Mouse (Mus musculus): ENCODE measurements around the gene Gm10358. TPM values are rescaled to one million over a fixed set of nuclear protein-coding genes. Genes with fewer than 3 reads are reported as not detected.

The Gm10358 gene
- not detected for polyA plus RNA-seq (2017; shearing (Covaris generic))

DNA sequence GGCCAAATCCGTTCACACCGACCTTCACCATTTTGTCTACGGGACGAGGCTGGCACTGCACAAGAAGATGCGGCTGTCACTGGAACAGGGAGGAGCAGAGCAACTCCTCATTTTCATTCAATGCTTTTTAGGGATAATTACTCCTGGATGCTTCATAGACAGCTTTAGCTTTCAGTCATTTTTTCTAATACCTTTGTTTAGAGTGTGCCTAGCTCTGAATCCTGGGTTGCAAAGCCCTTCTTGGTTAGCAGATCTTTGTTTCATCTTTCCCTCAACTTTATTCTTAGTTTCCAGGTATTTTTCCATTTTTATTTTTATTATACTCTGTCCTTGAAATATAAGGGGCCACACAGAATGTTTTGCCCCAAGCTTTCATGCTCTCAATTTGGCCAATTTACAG, at the start of gene Gm10358:
Gene Gm10358 (minus strand): TSS at position 101 of the 400 bp plus-strand sequence.

DNA sequence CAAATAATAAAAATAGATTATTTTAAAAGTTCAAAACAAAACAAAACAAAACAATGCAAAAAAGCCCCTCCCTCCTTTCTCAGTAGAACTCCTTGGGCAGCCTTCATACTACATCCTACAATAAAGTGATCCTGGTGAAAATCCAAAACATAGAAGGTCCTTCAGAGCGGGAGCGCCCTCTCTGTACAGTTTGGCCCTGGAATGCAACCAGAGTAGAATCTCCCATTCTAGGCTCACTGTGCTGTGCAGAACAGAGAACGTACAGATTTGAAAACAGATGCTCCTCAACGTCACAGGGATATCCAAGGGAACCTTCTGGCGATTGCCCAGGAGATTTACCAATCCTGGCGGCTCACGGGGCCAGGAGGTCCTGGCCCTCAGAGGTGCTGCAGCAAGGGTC, 42.0 kb upstream of the Gm10358 start, which contains the start of gene Iqcm:
Gene Iqcm (plus strand): TSS at position 301 of the 400 bp plus-strand sequence.

Other genes with a start within 250 kb of the Gm10358 start
- gene Rasd2, start 192.6 kb downstream of the Gm10358 start, polyA plus RNA-seq (2017; shearing (Covaris generic)): not detected
- not detected for gene Iqcm, start 42.1 kb upstream of the Gm10358 start, polyA plus RNA-seq (2017; shearing (Covaris generic))

Data from CD4-positive, CD25-positive, alpha-beta regulatory T cell, adult 9 weeks (primary cell).